Mouse (Mus musculus) liver, adult (tissue): ENCODE data around the gene Dmrtc1c2.
"Not testable (repeated sequence)": the region's sequence is repeated elsewhere in the genome, so short reads cannot be mapped to it uniquely, and the experiment has no call there.

Experiments
- GATA4 ChIP-seq: IDR thresholded peaks from 2 replicates; pipeline ENCODE4 v1.6.1; 2014; ENCODE audit warnings: mild to moderate bottlenecking, low read length; ENCODE audit not compliant: insufficient replicate concordance

Gene Dmrtc1c2

GRCm38 (mm10) chrX:102854516-102854915 is at the start of gene Dmrtc1c2:
Gene Dmrtc1c2, minus strand, starts transcription at chrX:102854616.
- TF ChIP-seq GATA4: not testable (repeated sequence)

DNA sequence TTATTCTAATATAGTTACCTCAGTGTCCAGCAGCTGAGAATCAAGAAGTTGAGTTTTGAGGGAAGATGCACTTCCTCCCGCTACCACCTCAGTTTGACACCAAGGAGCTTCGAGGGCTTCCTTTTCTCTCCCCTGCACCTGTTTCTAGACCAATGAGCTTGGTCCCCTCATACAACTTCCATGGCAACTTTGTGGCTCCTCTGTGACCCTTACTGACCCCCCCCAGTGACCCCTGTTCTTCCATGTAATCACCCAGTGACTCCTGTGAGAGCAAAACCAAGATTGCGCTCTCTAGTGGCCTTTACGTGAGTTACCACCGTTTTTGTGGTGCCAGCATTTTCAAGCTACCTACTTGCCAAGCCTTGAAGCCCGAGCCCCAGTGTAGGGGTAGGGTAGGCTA is 13.5 kb upstream of the Dmrtc1c2 start, which contains the start of gene 1700031F05Rik:
1700031F05Rik (minus strand) TSS at position 101 of the 400 bp plus-strand sequence.
- TF ChIP-seq GATA4: no peak

DNA sequence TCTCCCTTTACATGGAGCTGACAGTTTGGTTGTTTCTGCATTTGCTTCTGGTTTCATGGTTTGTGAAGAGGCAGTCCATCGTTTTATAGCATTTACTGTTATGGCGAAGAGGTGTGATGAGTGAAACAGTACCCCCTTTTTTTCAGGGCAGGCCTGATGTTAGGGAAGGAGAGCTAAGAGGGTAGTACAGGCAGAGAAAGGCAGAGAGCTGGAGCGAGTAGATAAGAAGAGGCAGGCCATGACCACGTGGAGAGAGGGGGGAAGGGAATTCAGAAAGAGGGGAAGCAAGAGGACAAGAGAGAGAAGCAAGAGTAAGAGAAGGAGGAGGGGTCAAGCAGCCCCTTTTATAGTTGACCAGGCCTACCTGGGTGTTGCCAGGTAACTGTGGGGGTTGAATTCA is 42.1 kb downstream of the Dmrtc1c2 start:
- no peak for TF ChIP-seq GATA4

- not testable (repeated sequence) for TF ChIP-seq GATA4
These were observed 51.8 kb downstream of the Dmrtc1c2 start, which contains the start of gene Dmrtc1c1 for GRCm38 (mm10) chrX:102802663-102803062. Gene Dmrtc1c1, plus strand, starts transcription at chrX:102802963.
